ENCODE assay signal across 11 mouse cellular contexts in genomic region chr3:95232771-95233170, GRCm38 (mm10). TPM values are rescaled to one million over a fixed set of nuclear protein-coding genes. Genes with fewer than 3 reads are reported as not detected.
DNase-seq lines count a peak whose midpoint lies in the region; ATAC-seq and TF ChIP-seq lines count a peak whose summit lies in the region.
"Had no signal": no experiment of that assay in that cellular context is flagged by ENCODE, and none has a peak within 500 bp of the region (broad histone marks: within the 10 kb centered on the region; RNA-seq: fewer than 3 reads in every experiment).

No protein-coding gene starts in this region.

- H3K9ac ChIP-seq in liver, embryonic 13.5 days = peak overlapping the region; percentile 6; the same call in 1 of the 2 replicates
- H3K9ac ChIP-seq in liver, embryonic 12.5 days = no peak overlapping the region
- H3K9ac ChIP-seq in ES-E14 (ENCODE audit: insufficient read depth, low read depth, low read length, poor library complexity, severe bottlenecking) = no peak overlapping the region
- H3K9ac ChIP-seq in lung, postnatal 0 days (replicated peaks; ENCODE audit: low read depth) = no peak overlapping the region
- H3K9ac ChIP-seq: lung, embryonic 15.5 days; stomach, embryonic 15.5 days had no signal

- 68% methylated on average over 7 of the region's 7 CpGs for WGBS in liver, embryonic 13.5 days (ENCODE audit: insufficient replicate concordance)
- WGBS in liver, embryonic 12.5 days (ENCODE audit: insufficient replicate concordance) = 76% methylated on average over 7 of the region's 7 CpGs
- 64% methylated on average over 7 of the region's 7 CpGs for WGBS in lung, postnatal 0 days
- WGBS in embryonic facial prominence, embryonic 10.5 days = 89% methylated on average over 7 of the region's 7 CpGs

- ATAC-seq in liver, embryonic 13.5 days (ENCODE audit: low read depth) = no peak
- no peak for ATAC-seq in liver, embryonic 12.5 days
- no peak for ATAC-seq in lung, postnatal 0 days
- no peak for ATAC-seq in cerebellum, adult (ENCODE audit: insufficient number of reproducible peaks, low FRiP score, low TSS enrichment)

- H3K27me3 ChIP-seq in liver, embryonic 13.5 days = no peaks in the 10 kb centered on the region
- no peaks in the 10 kb centered on the region for H3K27me3 ChIP-seq in liver, embryonic 12.5 days (replicated peaks)
- no peaks in the 10 kb centered on the region for H3K27me3 ChIP-seq in lung, postnatal 0 days (replicated peaks; ENCODE audit: insufficient read depth, low read length)
- H3K27me3 ChIP-seq in embryonic facial prominence, embryonic 10.5 days (replicated peaks; ENCODE audit: low read depth, poor library complexity, severe bottlenecking) = no peaks in the 10 kb centered on the region
- H3K27me3 ChIP-seq: lung, embryonic 15.5 days; stomach, embryonic 15.5 days had no signal

- H3K4me3 ChIP-seq in liver, embryonic 13.5 days (replicated peaks) = no peak overlapping the region
- H3K4me3 ChIP-seq in liver, embryonic 12.5 days = no peak overlapping the region
- no peak overlapping the region; a peak in 1 of 4 replicates for H3K4me3 ChIP-seq in ES-E14 (ENCODE audit: insufficient read depth in 1 of 2, low read depth in 1 of 2, low read length in 2 of 2, poor library complexity in 1 of 2, severe bottlenecking in 1 of 2)
- H3K4me3 ChIP-seq in lung, postnatal 0 days (ENCODE audit: low read depth, low read length) = no peak overlapping the region
- H3K4me3 ChIP-seq in embryonic facial prominence, embryonic 10.5 days = no peak overlapping the region
- H3K4me3 ChIP-seq: lung, embryonic 15.5 days; stomach, embryonic 15.5 days had no signal

- H3K4me1 ChIP-seq in liver, embryonic 13.5 days (replicated peaks) = peaks cover 44% of the 10 kb centered on the region
- peaks cover 46% of the 10 kb centered on the region for H3K4me1 ChIP-seq in liver, embryonic 12.5 days
- H3K4me1 ChIP-seq in ES-E14 (ENCODE audit: control insufficient read depth in 2 of 2, insufficient read depth in 2 of 2, low read length in 2 of 2, poor library complexity in 1 of 2) = peaks cover 19 to 48% of the 10 kb centered on the region in 2 experiments
- H3K4me1 ChIP-seq in lung, postnatal 0 days (ENCODE audit: insufficient read depth, low read depth, low read length) = peaks cover 13% of the 10 kb centered on the region
- H3K4me1 ChIP-seq in embryonic facial prominence, embryonic 10.5 days = peaks cover 47% of the 10 kb centered on the region

- H3K36me3 ChIP-seq in liver, embryonic 13.5 days = peaks cover 65% of the 10 kb centered on the region
- peaks cover 66% of the 10 kb centered on the region for H3K36me3 ChIP-seq in liver, embryonic 12.5 days
- peaks cover 44% of the 10 kb centered on the region for H3K36me3 ChIP-seq in ES-E14 (ENCODE audit: control insufficient read depth, insufficient read depth, low read length, poor library complexity, severe bottlenecking)
- peaks cover 32% of the 10 kb centered on the region for H3K36me3 ChIP-seq in lung, postnatal 0 days (ENCODE audit: insufficient read depth, low read length)
- H3K36me3 ChIP-seq in embryonic facial prominence, embryonic 10.5 days (replicated peaks) = peaks cover 71% of the 10 kb centered on the region

- no peaks in the 10 kb centered on the region for H3K9me3 ChIP-seq in liver, embryonic 13.5 days (replicated peaks)
- no peaks in the 10 kb centered on the region for H3K9me3 ChIP-seq in liver, embryonic 12.5 days (replicated peaks)
- H3K9me3 ChIP-seq in ES-E14 (ENCODE audit: control insufficient read depth, insufficient read depth, low read depth, low read length) = no peaks in the 10 kb centered on the region
- H3K9me3 ChIP-seq in lung, postnatal 0 days (ENCODE audit: low read length) = no peaks in the 10 kb centered on the region
- H3K9me3 ChIP-seq in embryonic facial prominence, embryonic 10.5 days = no peaks in the 10 kb centered on the region
- H3K9me3 ChIP-seq: lung, embryonic 15.5 days; stomach, embryonic 15.5 days had no signal

- TF ChIP-seq EP300 in lung, postnatal 0 days (IDR thresholded peaks at IDR 0.05) = no peak

- no peak for DNase-seq in liver, embryonic 13.5 days
- no peak for DNase-seq in ES-E14 (ENCODE audit: low read depth, low spot score)
- peak; percentile 34 for DNase-seq in brain, adult 2 months (ENCODE audit: low read depth, low spot score)
- peak; percentile 65 for DNase-seq in lung, postnatal 0 days (ENCODE audit: low spot score)
- DNase-seq in left cerebral cortex, adult 8-10 months (ENCODE audit: low spot score in 2 of 2) = no peak
- no peak for DNase-seq in embryonic facial prominence, embryonic 10.5 days (ENCODE audit: low spot score)

- 0 out of 2 replicates have a peak overlapping the region, but pooled peaks have one; percentile 93 for H3K27ac ChIP-seq in liver, embryonic 13.5 days
- H3K27ac ChIP-seq in liver, embryonic 12.5 days = no peak overlapping the region; the same call in 1 of the 2 replicates
- no peak overlapping the region for H3K27ac ChIP-seq in ES-E14 (ENCODE audit: insufficient read depth, low read depth, low read length, poor library complexity, severe bottlenecking)
- no peak overlapping the region; the same call in 1 of the 2 replicates for H3K27ac ChIP-seq in lung, postnatal 0 days (ENCODE audit: low read length)
- no peak overlapping the region for H3K27ac ChIP-seq in embryonic facial prominence, embryonic 10.5 days (replicated peaks)
- H3K27ac ChIP-seq: lung, embryonic 15.5 days had no signal

- peak overlapping the region; percentile 97; the same call in 1 of the 2 replicates for H3K4me2 ChIP-seq in liver, embryonic 13.5 days
- H3K4me2 ChIP-seq in liver, embryonic 12.5 days = no peak overlapping the region
- no peak overlapping the region for H3K4me2 ChIP-seq in lung, postnatal 0 days (replicated peaks; ENCODE audit: low read depth, low read length)
- H3K4me2 ChIP-seq: lung, embryonic 15.5 days; stomach, embryonic 15.5 days had no signal

- in situ Hi-C loops in ES-E14 (cut with MboI; ENCODE audit: low sequenced_read_pairs in 2 of 2, unreplicated experiment in 2 of 2) = no loop called here

- no peak for TF ChIP-seq CTCF in lung, postnatal 0 days (IDR thresholded peaks at IDR 0.05)

TF ChIP-seq in ES-E14, 5 proteins besides CTCF, POLR2A, EP300 and RAD21:
- TF ChIP-seq MAFK (IDR thresholded peaks at IDR 0.05; ENCODE audit: insufficient read depth, low read depth, low read length) = peak; percentile 77
- TF ChIP-seq HCFC1 (IDR thresholded peaks at IDR 0.05; ENCODE audit: borderline replicate concordance, insufficient read depth, low read length) = no peak

RNA-seq across cellular contexts. Expression of gene Mllt11, which starts 0.8 kb away (rescaled TPM):
- 2.8 and 3.5 TPM in 2 replicates for polyA plus RNA-seq in liver, embryonic 13.5 days (2015; fragmentation: Nextera tagmentation; extraction: Ambion mirVana)
- 4.3 and 4.5 TPM in 2 replicates for polyA plus RNA-seq in liver, embryonic 12.5 days (2016; fragmentation: Nextera tagmentation; extraction: Ambion mirVana)
- 5.3 and 10.1 TPM in 2 replicates for total RNA-seq in ES-E14 (2012; rRNA removed)
- polyA plus RNA-seq in lung, postnatal 0 days (2015; fragmentation: Nextera tagmentation; extraction: Ambion mirVana) = 5.9 and 6.5 TPM in 2 replicates
- total RNA-seq in left cerebral cortex, adult 8-10 months (2022) = 100 to 1,000 TPM; 280 to 293 (median 288) TPM
- polyA plus RNA-seq in embryonic facial prominence, embryonic 10.5 days (2016; fragmentation: Nextera tagmentation; extraction: Ambion mirVana) = 29.9 and 35.2 TPM in 2 replicates

RNA-seq across cellular contexts. Expression of gene Cdc42se1, which starts 4.2 kb away (rescaled TPM):
- polyA plus RNA-seq in liver, embryonic 13.5 days (2015; fragmentation: Nextera tagmentation; extraction: Ambion mirVana) = 43.9 and 50.1 TPM in 2 replicates
- 59.6 and 60.9 TPM in 2 replicates for polyA plus RNA-seq in liver, embryonic 12.5 days (2016; fragmentation: Nextera tagmentation; extraction: Ambion mirVana)
- total RNA-seq in ES-E14 (2012; rRNA removed) = 43.2 and 51.4 TPM in 2 replicates
- polyA plus RNA-seq in lung, postnatal 0 days (2015; fragmentation: Nextera tagmentation; extraction: Ambion mirVana) = 104 and 120 TPM in 2 replicates
- 10 to 100 TPM; 63.5 to 76.2 (median 69.3) TPM for total RNA-seq in left cerebral cortex, adult 8-10 months (2022)
- 91.1 and 91.2 TPM in 2 replicates for polyA plus RNA-seq in embryonic facial prominence, embryonic 10.5 days (2016; fragmentation: Nextera tagmentation; extraction: Ambion mirVana)

RNA-seq across cellular contexts. Expression of gene Gm128, which starts 8.6 kb away (rescaled TPM):
- 0.16 and 0.21 TPM in 2 replicates for polyA plus RNA-seq in liver, embryonic 13.5 days (2015; fragmentation: Nextera tagmentation; extraction: Ambion mirVana)
- polyA plus RNA-seq in liver, embryonic 12.5 days (2016; fragmentation: Nextera tagmentation; extraction: Ambion mirVana) = 0.33 and 0.38 TPM in 2 replicates
- 2.0 and 3.0 TPM in 2 replicates for total RNA-seq in ES-E14 (2012; rRNA removed)
- polyA plus RNA-seq in lung, postnatal 0 days (2015; fragmentation: Nextera tagmentation; extraction: Ambion mirVana) = 1.5 and 1.6 TPM in 2 replicates
- under 1 TPM; 0.24 to 0.67 (median 0.41) TPM for total RNA-seq in left cerebral cortex, adult 8-10 months (2022)
- 0.38 and 0.45 TPM in 2 replicates for polyA plus RNA-seq in embryonic facial prominence, embryonic 10.5 days (2016; fragmentation: Nextera tagmentation; extraction: Ambion mirVana)
- total RNA-seq: gastrocnemius, adult 8-10 months had no signal

RNA-seq across cellular contexts. Expression of gene Gabpb2, which starts 15.1 kb away (rescaled TPM):
- polyA plus RNA-seq in liver, embryonic 13.5 days (2015; fragmentation: Nextera tagmentation; extraction: Ambion mirVana) = 6.9 and 7.7 TPM in 2 replicates
- polyA plus RNA-seq in liver, embryonic 12.5 days (2016; fragmentation: Nextera tagmentation; extraction: Ambion mirVana) = 11.0 and 11.4 TPM in 2 replicates
- total RNA-seq in ES-E14 (2012; rRNA removed) = 28.7 and 30.7 TPM in 2 replicates
- 4.3 and 4.7 TPM in 2 replicates for polyA plus RNA-seq in lung, postnatal 0 days (2015; fragmentation: Nextera tagmentation; extraction: Ambion mirVana)
- 10 to 100 TPM; 10.4 to 12.5 (median 12.1) TPM for total RNA-seq in left cerebral cortex, adult 8-10 months (2022)
- polyA plus RNA-seq in embryonic facial prominence, embryonic 10.5 days (2016; fragmentation: Nextera tagmentation; extraction: Ambion mirVana) = 12.0 and 12.5 TPM in 2 replicates

RNA-seq across cellular contexts. Expression of gene Bnipl, which starts 18.2 kb away (rescaled TPM):
- polyA plus RNA-seq in liver, embryonic 13.5 days (2015; fragmentation: Nextera tagmentation; extraction: Ambion mirVana) = not detected in 2 replicates
- not detected in 2 replicates for polyA plus RNA-seq in liver, embryonic 12.5 days (2016; fragmentation: Nextera tagmentation; extraction: Ambion mirVana)
- 6.7 and 16.0 TPM in 2 replicates for total RNA-seq in ES-E14 (2012; rRNA removed)
- polyA plus RNA-seq in lung, postnatal 0 days (2015; fragmentation: Nextera tagmentation; extraction: Ambion mirVana) = 2.5 and 2.8 TPM in 2 replicates
- total RNA-seq in left cerebral cortex, adult 8-10 months (2022) = under 1 TPM in 3 of 4 experiments, not detected in 1; 0.37 to 0.72 (median 0.67) TPM
- 0.99 and 2.0 TPM in 2 replicates for polyA plus RNA-seq in embryonic facial prominence, embryonic 10.5 days (2016; fragmentation: Nextera tagmentation; extraction: Ambion mirVana)
- total RNA-seq: gastrocnemius, adult 8-10 months had no signal

Comparison
In these comparisons a context has a peak if more than half of its experiments do, and no peak if none do; other contexts are left out.
1. DNase-seq: peak in brain, adult 2 months (single experiment) and lung, postnatal 0 days (single experiment); none in liver, embryonic 13.5 days (single experiment), ES-E14 (single experiment), left cerebral cortex, adult 8-10 months (0 of 2) and embryonic facial prominence, embryonic 10.5 days (single experiment).